Mouse (Mus musculus) Muller cell, postnatal 12 days (primary cell): ENCODE results near the gene Gm49630.
A peak's percentile ranks its signal among the peaks of the same experiment; 100 is the strongest.
"Not testable (repeated sequence)": the region's sequence is repeated elsewhere in the genome, so short reads cannot be mapped to it uniquely, and the experiment has no call there.

Experiments
- DNase-seq: peaks from one replicate; pipeline ENCODE4 v3.0.0-alpha.2; 2015; ENCODE audit errors: inconsistent ontology term

Gm49630 gene

DNA sequence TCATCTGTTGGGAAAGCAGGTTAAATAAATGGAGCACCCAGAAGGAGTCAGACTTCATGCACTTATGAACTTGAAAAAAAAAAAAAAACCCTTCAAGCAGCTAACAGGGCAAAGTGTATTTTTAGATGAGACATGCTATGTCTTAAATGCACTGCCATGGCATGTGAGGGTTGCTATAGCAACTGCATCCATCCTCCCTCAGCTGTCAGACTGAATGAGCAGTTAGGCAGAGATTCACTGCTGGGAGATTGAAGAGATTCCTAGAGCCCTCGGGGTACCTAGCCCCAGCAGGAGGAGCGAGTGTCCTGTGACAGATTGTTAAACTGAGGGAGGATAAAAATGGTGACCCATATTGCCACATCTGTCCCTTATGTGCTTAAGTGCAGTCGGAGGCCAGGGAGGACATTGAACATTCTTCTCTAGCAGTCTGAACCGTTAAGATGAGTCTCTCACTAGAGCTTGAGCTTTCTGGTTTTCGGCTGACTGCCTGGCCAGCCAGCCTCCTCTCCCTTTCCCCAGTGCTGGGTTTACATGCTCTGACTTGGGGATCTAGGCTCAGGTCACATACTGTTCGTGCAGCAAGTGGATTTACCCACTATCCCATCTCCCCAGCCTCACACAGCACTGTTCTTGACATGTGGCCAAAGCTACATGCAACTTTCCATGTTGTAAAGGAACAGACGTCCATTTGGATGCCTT is 5.0 kb downstream of the Gm49630 start:
- not testable (repeated sequence) for DNase-seq

DNA sequence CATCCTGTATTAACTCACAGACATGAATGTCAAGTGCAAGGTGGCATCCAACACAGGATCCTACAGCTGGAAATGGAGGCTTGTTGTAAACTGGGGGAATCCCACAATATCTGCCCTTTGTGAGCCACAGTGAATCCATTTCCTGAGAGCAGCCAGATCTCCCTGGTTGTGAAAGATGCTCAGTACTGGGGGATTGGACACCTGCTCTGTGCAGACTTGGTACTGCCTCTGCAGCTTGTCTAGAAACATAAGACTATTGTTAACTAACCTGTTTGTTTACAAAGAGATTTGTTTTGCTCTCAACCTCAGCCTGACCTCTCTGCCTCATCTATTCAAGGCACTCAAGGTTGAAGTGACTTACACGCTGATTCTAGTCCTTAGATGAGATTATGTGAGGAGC is 5.5 kb downstream of the Gm49630 start:
- DNase-seq: not testable (repeated sequence)

DNA sequence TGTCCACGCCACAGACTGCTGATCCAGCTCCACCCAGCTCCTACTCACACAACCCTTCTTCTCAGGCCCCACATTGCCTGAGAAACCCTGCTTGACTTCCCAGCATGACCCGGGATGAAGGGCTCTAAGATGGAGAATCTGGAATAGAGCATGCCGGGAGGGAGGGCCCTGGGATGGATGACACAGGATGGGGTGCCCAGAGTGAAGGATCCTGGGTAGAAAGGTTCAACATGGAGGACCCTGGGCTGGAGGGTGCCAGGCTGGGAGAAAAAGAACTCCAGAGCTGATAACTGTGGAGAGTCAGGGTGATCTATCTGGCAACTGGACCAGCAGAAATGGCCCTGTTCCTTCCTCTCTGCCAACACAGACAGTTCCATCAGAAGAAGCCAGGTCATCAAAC is 6.2 kb downstream of the Gm49630 start:
- DNase-seq: not testable (repeated sequence)

DNA sequence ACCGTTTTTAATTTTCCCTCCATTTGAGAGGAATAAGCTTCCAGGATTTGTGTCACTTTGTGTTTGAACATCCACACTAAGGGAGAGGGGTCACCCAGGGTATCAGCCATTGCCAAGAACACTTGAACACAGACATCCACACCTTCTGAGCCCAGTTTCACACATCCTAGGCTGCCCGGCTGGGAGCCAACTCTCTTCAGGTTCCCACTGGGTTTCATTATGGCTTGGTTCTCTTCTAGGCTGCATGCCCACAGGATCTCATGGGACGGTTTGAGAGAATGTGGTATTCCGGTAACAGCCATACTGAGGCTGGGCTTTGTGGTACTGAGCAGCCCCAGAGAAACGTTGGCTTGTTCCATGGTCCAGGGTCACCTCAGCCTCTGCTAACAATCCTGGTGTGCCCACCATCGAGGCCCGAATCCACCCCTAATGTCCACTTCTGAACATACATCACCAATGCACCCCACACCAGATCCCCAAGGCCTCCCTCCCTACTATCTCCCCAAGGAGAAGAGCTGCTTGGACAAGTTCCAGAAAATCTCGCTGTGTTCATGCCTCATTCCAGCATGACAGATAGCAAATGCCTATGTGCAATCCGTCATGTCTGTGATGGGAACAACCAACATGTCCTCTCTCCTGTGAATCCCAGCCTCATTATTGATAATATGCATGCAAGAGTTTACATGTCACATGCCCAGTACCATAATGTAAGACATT is 10.9 kb downstream of the Gm49630 start:
- DNase-seq: not testable (repeated sequence)

DNA sequence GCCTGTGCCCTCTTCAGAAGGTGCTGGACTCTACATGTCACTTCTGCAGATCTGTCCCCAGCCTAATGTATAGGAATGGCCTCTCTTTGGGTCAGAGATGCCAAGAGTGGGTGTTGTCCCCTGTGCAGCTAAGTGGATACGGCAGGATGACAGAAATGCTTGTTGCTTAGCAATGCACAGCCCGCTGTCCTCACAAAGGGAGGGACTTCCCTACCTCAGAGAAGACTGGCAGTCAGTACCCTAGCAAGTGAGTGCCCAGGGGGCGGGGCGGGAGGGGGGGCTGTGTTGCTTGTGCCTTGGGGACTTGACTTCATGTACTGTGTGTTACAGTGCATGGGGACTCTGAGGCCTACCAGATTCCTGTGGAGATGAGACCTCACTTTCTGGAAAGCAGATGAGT is 12.0 kb downstream of the Gm49630 start:
- DNase-seq: not testable (repeated sequence)

DNA sequence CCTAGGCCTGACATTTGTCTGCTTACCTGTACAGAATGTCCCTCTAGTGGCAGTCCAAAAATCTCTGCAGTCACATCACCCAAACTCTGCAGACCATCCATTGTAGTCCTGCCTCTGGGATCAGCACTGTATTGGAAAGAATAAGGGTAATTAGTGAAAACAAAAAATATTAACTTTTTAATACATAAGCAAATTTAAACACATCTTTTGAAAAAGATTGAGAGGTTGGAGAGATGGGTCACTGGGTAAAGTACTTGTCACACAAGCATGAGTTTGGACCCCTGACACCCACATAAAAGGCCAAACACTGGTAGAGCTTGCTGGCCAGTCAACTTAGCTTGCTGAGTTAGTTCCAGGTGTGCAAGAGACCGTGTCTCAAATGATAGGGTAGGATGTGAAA is 19.2 kb downstream of the Gm49630 start, which contains the start of gene Ttll2:
Ttll2 (minus strand) TSS at position 101 of the 400 bp plus-strand sequence.
- not testable (repeated sequence) for DNase-seq

DNA sequence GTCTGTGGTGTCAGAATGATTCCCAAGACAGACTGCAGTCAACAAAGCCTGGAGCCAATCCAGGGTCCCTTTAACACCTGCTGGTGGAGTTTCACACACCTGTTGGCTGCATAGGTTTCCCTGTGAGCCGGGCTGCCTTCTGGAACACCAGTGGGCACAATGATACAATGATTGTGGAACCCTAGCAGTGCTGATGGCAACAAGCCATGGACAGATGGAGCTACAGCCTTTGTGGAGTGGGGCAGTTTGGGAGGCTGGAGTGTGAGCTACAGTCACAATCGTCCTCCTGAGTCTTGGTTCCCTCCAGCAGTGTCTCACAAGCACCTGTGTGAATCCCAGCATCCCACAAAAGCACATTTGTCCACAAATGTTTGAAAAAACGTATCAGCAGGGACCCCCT is 23.0 kb downstream of the Gm49630 start:
- DNase-seq: not testable (repeated sequence)

DNA sequence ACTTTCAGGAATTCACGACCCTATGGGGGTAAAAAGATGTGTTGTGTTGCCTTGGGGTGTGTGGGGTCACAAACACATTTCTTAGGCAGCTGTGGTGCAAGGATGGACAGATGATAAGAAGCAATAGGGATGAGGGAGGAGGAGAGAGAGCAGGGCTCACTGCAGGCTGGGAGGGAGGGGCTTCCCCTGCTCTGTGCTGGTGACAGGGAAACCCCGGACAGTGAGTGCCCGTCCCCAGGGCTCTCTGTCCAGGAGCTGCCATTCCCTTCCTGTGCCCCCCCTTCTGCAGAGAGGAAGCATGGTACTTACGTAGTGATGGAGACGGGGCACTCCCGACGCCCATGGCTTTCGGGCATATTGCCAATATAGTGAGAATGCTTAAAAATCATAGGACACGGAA is 34.4 kb downstream of the Gm49630 start:
- not testable (repeated sequence) for DNase-seq

DNA sequence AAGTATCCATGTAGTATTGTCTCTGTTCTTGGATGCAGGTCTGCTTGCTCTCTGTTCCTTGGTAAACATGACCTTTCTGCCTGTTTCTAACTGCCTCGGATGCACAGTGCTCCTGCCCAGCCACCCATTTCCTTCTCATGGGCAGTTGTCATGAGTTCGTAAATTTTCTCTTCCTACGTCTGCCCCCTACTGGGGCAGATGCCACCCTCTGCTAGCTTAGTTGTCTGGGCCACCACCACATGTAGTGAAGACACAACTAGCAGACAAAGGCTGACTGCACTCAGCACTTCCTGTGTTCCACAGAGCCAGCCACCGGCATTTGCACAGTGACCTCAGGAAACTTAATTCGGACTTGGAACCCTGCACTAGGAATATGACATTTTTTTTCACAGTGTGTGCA is 39.0 kb downstream of the Gm49630 start:
- not testable (repeated sequence) for DNase-seq

DNA sequence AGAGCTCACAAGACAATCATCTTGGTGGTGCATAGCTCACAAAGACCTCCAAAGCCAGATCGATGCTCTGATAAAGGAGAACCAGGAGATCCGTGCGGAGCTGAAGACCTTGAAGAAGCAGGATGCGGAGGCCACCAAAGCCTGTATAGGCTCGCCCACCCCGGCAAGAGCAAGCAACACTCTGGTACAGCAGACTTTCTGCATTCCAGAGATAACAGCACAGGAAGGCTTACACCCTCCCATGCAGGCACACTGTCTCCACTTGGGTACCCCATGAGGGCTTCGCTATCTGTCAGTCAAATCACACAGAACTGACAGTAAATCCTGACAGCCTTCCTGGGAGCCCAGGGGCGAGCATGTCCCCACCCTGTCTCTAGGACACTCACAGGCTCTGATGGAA is 45.4 kb downstream of the Gm49630 start:
- DNase-seq: not testable (repeated sequence)

DNA sequence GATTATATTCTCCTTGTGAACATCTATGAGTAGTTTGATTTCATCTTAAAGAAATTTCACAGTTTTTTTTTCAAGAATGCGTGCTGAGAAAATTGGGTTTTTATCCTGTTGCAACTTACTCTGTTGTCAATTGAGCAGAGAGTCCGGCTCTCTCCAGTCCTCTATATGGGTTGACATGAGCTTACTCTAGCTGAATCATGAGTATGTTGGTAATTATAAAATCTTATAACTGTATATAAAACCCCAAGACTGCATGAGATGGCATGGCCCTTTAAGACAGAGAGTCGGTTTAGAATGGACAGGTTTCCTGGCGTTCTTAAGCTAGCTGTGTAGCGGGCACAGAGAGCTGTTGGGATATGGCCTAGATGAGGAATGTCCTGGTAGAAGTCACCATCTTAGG is 47.4 kb downstream of the Gm49630 start, which contains the start of gene Tcp10a:
Tcp10a (plus strand) TSS at position 301 of the 400 bp plus-strand sequence.
- not testable (repeated sequence) for DNase-seq

DNA sequence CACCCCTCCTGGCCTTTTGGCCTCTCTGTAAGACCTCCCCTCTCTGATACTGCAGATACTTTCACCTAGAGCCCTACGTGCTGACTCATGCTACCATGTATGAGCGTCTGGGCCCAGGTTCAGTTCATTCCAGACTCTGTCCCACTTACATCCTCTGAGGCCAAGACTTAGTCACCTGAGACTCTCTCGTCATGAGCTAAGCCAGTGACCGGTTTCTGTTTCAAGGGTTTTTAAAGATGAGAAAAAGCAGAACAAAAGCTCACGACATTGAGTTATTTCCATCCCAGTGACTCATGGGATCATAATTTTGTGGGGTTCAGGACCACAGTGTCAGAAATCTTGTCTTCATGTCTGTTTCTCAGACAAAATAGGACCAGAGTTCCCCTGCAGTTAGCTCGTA is 52.0 kb downstream of the Gm49630 start:
- DNase-seq: peak; percentile 17

DNA sequence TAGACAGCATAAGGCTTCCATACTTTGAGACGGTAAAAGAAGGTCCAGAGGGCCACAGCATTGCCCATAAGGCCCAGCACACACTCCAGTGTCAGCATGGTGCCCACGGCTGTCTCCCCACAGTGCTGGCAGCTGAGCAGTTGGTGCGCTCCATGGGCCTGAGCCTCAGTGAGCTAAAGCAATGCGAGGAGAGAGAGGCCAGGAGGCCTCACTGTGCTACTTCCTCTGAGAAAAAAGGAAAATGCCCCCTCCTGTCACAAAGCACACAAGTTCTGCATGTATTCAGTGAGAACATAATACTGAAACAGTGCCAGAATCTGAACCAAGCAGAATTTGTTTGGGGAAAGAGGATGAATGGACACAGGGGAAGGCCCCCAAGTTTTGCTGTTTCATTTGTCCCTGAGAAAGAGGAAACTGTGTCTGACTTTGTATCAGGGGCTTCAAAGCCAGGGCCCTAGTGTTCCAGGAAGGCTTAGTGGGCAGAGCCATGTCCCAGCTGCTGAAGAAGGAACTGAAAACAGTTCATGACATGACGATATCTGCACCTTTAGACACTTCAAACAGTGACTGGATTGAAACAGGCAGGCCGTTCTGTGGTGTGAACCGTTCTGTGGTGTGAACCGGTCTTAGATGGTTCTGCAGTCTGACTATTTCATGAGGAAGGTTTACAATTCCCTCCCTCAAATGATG is 55.9 kb downstream of the Gm49630 start:
- DNase-seq: not testable (repeated sequence)

DNA sequence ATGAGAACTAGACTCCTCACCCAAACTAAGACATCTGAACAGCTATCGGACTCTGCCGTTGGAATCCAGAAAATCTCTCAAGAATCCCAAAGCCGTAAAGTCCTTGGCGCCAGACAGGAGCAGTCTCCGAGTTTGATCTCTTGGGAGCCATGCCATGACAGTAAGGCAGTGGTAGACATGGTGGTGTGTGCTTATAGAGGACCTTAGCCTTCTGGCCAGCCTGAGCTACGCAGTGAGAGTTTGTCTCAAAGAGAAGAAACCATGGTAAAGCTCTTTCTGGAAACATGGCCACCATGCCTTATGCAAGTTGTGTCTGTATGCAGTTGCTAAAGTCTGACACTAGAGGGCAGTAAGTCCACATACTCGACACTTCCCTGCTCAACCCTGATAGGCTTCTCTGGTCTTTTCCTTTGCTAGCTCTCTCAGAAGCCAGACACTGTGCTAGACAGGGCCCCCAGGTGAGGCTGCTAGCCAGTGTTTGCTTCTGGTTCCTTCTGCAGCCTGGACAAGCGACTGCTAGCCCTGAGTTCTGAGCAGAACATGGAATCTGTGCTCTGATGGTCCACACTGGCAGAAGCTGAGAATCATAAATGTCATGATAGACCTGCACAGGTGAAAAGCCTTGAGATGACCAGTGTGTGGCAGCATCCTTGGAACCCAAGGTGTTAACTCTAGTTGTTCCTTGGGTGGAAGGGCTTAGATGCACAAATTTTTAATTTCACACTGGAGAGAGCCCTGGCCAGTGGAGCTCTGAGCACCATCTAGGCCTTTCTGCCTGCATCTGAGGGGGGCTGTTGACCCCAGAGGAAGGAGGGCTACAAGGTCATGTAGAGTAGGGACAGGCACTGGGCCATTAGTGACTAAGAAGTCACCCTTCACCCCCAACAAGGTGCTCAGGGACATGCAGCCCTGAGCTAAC is 65.2 kb downstream of the Gm49630 start:
- DNase-seq: not testable (repeated sequence)
